Mouse (Mus musculus) kidney, embryonic 16.5 days (tissue): ENCODE data around the gene Vps37d. TPM values are rescaled to one million over a fixed set of nuclear protein-coding genes. Genes with fewer than 3 reads are reported as not detected.
A peak's percentile ranks its signal among the peaks of the same experiment; 100 is the strongest.
"Not testable (repeated sequence)": the region's sequence is repeated elsewhere in the genome, so short reads cannot be mapped to it uniquely, and the experiment has no call there.

Experiments
- ATAC-seq: fragments of 200-750 bp; cut with Nextera tagmentation; 2 replicates; pipeline ENCODE4 v1.8.0; 2017; ENCODE audit warnings: moderate TSS enrichment; ENCODE audit not compliant: low FRiP score, low TSS enrichment
- H3K27ac ChIP-seq: fragments of 300-500 bp; sonication (generic); 2 replicates; pipeline ENCODE4 v1.5.1; 2014; ENCODE audit warnings: low read length
- H3K27me3 ChIP-seq: fragments of 300-500 bp; sonication (generic); 2 replicates; pipeline ENCODE4 v1.6.1; 2014; ENCODE audit warnings: low read length, control low read depth, mixed read lengths; ENCODE audit not compliant: insufficient read depth
- H3K36me3 ChIP-seq: fragments of 300-500 bp; sonication (generic); 2 replicates; pipeline ENCODE4 v1.6.1; 2014; ENCODE audit warnings: low read length, control low read depth, mixed read lengths; ENCODE audit not compliant: insufficient read depth
- H3K4me1 ChIP-seq: fragments of 300-500 bp; sonication (generic); 2 replicates; pipeline ENCODE4 v1.6.1; 2014; ENCODE audit warnings: low read length, control low read depth, mixed read lengths; ENCODE audit not compliant: insufficient read depth
- H3K4me2 ChIP-seq: fragments of 300-500 bp; sonication (generic); replicated peaks from 2 replicates; pipeline ENCODE4 v1.6.1; 2014; ENCODE audit warnings: low read depth, low read length
- H3K4me3 ChIP-seq: fragments of 300-500 bp; sonication (generic); 2 replicates; pipeline ENCODE4 v1.5.1; 2014; ENCODE audit warnings: mild to moderate bottlenecking, low read length
- H3K9ac ChIP-seq: fragments of 300-500 bp; sonication (generic); replicated peaks from 2 replicates; pipeline ENCODE4 v1.6.1; 2014; ENCODE audit warnings: low read length
- H3K9me3 ChIP-seq: fragments of 300-500 bp; sonication (generic); 2 replicates; pipeline ENCODE4 v1.6.1; 2016; ENCODE audit warnings: low read length, control low read depth
- WGBS: fragments of 180-500 bp; shearing (Covaris S2); extraction: QIAGEN DNeasy Blood & Tissue Kit; methylation state at CpG from one replicate; pipeline ENCODE4 v1.1.7; 2014; 5-methylcytosine and 5-hydroxymethylcytosine counted together
- polyA plus RNA-seq: library from polyadenylated mRNA; unstranded; fragments of >200 nt; fragmentation: Nextera tagmentation; extraction: Ambion mirVana; gene quantifications from 2 replicates; pipeline ENCODE4 v1.2.1, GENCODE M21; 2015

Gene Vps37d
- polyA plus RNA-seq, 1 experiment from 2014 or later, result 8.6 TPM

GRCm38 (mm10) chr5:135076931-135077505 is 1.0 kb downstream of the Vps37d start:
- Histone ChIP-seq H3K4me1 (peaks cover 22% of the 10 kb centered on the region), H3K36me3 (peaks cover 9% of the 10 kb centered on the region), H3K4me2 (peak overlapping the region; percentile 84), H3K9me3 (0 out of 2 replicates have a peak, but pooled peaks cover 3% of the 10 kb centered on the region), H3K9ac (peak overlapping the region; percentile 85), H3K27ac (peak overlapping the region; percentile 84), H3K4me3 (peak overlapping the region; percentile 89), H3K27me3 (no peaks in the 10 kb centered on the region)
- WGBS, result 12% methylated on average over 14 of the region's 14 CpGs
- peak; percentile 59 for ATAC-seq

GRCm38 (mm10) chr5:135076368-135076767 is 1.7 kb downstream of the Vps37d start:
- peak overlapping the region; percentile 84 for H3K4me2 ChIP-seq
- H3K9me3 ChIP-seq, result 0 out of 2 replicates have a peak, but pooled peaks cover 3% of the 10 kb centered on the region
- peaks cover 9% of the 10 kb centered on the region for H3K36me3 ChIP-seq
- H3K4me3 ChIP-seq, result peak overlapping the region; percentile 89; the same call in 1 of the 2 replicates
- peaks cover 22% of the 10 kb centered on the region for H3K4me1 ChIP-seq
- no peaks in the 10 kb centered on the region for H3K27me3 ChIP-seq
- peak overlapping the region; percentile 85 for H3K9ac ChIP-seq
- peak; percentile 47; the same call in 1 of the 2 replicates for ATAC-seq
- peak overlapping the region; percentile 84 for H3K27ac ChIP-seq
- 80% methylated on average over 14 of the region's 14 CpGs for WGBS

- H3K4me3 ChIP-seq, result no peak overlapping the region
- no peaks in the 10 kb centered on the region for H3K9me3 ChIP-seq
- no peaks in the 10 kb centered on the region for H3K27me3 ChIP-seq
- peaks cover 22% of the 10 kb centered on the region for H3K4me1 ChIP-seq
- no peak overlapping the region; the same call in 1 of the 2 replicates for H3K27ac ChIP-seq
- peaks cover 9% of the 10 kb centered on the region for H3K36me3 ChIP-seq
- no peak overlapping the region for H3K4me2 ChIP-seq
- WGBS, result 67% methylated on average over 4 of the region's 4 CpGs
- ATAC-seq, result no peak
- H3K9ac ChIP-seq, result no peak overlapping the region
These were observed 2.4 kb downstream of the Vps37d start for GRCm38 (mm10) chr5:135075655-135076054.

- Histone ChIP-seq H3K36me3 (peaks cover 9% of the 10 kb centered on the region), H3K27me3 (no peaks in the 10 kb centered on the region), H3K9me3 (no peaks in the 10 kb centered on the region), H3K9ac (peak overlapping the region; percentile 42), H3K4me1 (peaks cover 22% of the 10 kb centered on the region), H3K27ac (no peak overlapping the region), H3K4me3 (no peak overlapping the region), H3K4me2 (peak overlapping the region; percentile 17; the same call in 1 of the 2 replicates)
- ATAC-seq, result no peak
- 19% methylated on average over 22 of the region's 26 CpGs for WGBS
These were observed 4.5 kb downstream of the Vps37d start for GRCm38 (mm10) chr5:135073349-135074150.

- 85% methylated on average over 6 of the region's 6 CpGs for WGBS
- H3K27me3 ChIP-seq, result no peaks in the 10 kb centered on the region
These were observed 5.3 kb downstream of the Vps37d start for GRCm38 (mm10) chr5:135072720-135073119.

GRCm38 (mm10) chr5:135072061-135072460 is 6.0 kb downstream of the Vps37d start:
- peaks cover 18% of the 10 kb centered on the region for H3K36me3 ChIP-seq
- no peak overlapping the region for H3K9ac ChIP-seq
- no peak overlapping the region for H3K4me3 ChIP-seq
- no peak overlapping the region for H3K27ac ChIP-seq
- H3K4me2 ChIP-seq, result no peak overlapping the region
- H3K4me1 ChIP-seq, result peaks cover 22% of the 10 kb centered on the region
- ATAC-seq, result no peak
- 90% methylated on average over 2 of the region's 2 CpGs for WGBS
- no peaks in the 10 kb centered on the region for H3K27me3 ChIP-seq
- H3K9me3 ChIP-seq, result no peaks in the 10 kb centered on the region

More at GRCm38 (mm10) chr5:135072720-135073119, 5.3 kb downstream of the Vps37d start:
- Histone ChIP-seq H3K27ac (no peak overlapping the region), H3K9ac (peak overlapping the region; percentile 42; the same call in 1 of the 2 replicates), H3K36me3 (peaks cover 17% of the 10 kb centered on the region), H3K4me2 (no peak overlapping the region), H3K4me3 (no peak overlapping the region), H3K9me3 (no peaks in the 10 kb centered on the region), H3K4me1 (peaks cover 22% of the 10 kb centered on the region)
- no peak for ATAC-seq

GRCm38 (mm10) chr5:135070448-135070847 is 7.6 kb downstream of the Vps37d start:
- Histone ChIP-seq H3K27ac (no peak overlapping the region), H3K9ac (no peak overlapping the region), H3K4me3 (no peak overlapping the region), H3K27me3 (no peaks in the 10 kb centered on the region), H3K36me3 (peaks cover 25% of the 10 kb centered on the region), H3K4me1 (peaks cover 18% of the 10 kb centered on the region), H3K4me2 (no peak overlapping the region), H3K9me3 (no peaks in the 10 kb centered on the region)
- no peak for ATAC-seq
- 88% methylated on average over 3 of the region's 3 CpGs for whole genome bisulfite sequencing

GRCm38 (mm10) chr5:135066008-135066407 is 12.1 kb downstream of the Vps37d start:
- H3K9me3 ChIP-seq, result no peaks in the 10 kb centered on the region
- H3K9ac ChIP-seq, result no peak overlapping the region
- no peak overlapping the region for H3K27ac ChIP-seq
- H3K36me3 ChIP-seq, result peaks cover 22% of the 10 kb centered on the region
- ATAC-seq, result no peak
- WGBS, result 95% methylated on average over 3 of the region's 3 CpGs
- no peak overlapping the region for H3K4me2 ChIP-seq
- H3K27me3 ChIP-seq, result no peaks in the 10 kb centered on the region
- peaks cover 19% of the 10 kb centered on the region for H3K4me1 ChIP-seq
- no peak overlapping the region for H3K4me3 ChIP-seq

GRCm38 (mm10) chr5:135064909-135065446 is 13.1 kb downstream of the Vps37d start, which contains the start of gene Bud23:
Bud23 (minus strand) TSS chr5:135064959.
- H3K9me3 ChIP-seq, H3K27me3 ChIP-seq, ATAC-seq: not testable (repeated sequence)
- Histone ChIP-seq H3K4me2 (peak within 1 kb of the TSS; percentile 89), H3K9ac (peak within 1 kb of the TSS; percentile 85), H3K4me1 (peaks cover 19% of the 10 kb centered on the region), H3K4me3 (peak within 1 kb of the TSS; percentile 96), H3K36me3 (peaks cover 32% of the 10 kb centered on the region), H3K27ac (peak within 1 kb of the TSS; percentile 54; the same call in 1 of the 2 replicates)
- 70% methylated on average over 7 of the region's 9 CpGs for WGBS
